13 mouse cellular contexts compared by ENCODE assay signal in the genomic region with DNA sequence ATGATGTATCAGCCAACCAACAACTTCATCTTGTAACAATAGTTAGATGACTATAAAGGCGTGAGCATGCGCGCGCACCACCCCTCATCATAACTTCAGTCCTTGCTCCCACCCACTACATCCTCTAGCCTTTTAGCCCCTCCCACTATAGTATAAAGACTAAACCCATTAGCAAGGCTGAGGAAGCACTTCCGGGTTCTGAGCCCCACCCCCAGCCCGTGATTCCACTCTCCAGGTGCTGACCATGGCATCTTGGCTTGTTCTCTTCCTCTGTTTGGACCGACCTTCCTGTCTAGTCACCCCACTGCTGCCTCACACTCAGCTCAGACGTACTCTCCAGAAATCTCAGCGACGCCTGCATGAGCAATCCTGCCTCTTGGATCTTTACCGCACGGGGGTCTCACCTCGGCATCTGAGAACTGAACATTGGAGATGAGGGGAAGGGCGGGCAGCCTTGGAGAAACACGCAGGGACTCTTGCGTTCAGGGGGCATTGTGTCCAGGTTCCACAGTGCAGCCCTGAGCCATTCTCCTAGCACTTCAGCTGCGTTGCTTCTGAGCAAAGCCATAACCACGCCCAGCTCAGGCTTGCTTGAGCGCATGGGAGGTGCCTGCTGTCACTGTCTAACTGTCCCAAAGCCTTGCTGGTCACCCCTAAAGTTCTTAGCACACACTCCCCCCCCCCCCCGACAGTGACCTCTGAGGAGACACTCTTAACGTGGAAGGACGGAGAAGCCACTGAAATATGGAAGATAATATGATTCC.
DNase-seq lines count a peak whose midpoint lies in the region; ATAC-seq lines count a peak whose summit lies in the region.
"Had no signal": no experiment of that assay in that cellular context is flagged by ENCODE, and none has a peak within 500 bp of the region (broad histone marks: within the 10 kb centered on the region; RNA-seq: fewer than 3 reads in every experiment).

No protein-coding gene starts in this region.

- H3K27ac ChIP-seq in heart, embryonic 15.5 days = no peak overlapping the region
- H3K27ac ChIP-seq in embryonic facial prominence, embryonic 15.5 days (replicated peaks) = no peak overlapping the region
- no peak overlapping the region for H3K27ac ChIP-seq in stomach, embryonic 14.5 days (ENCODE audit: low read length)

- no peak for ATAC-seq in heart, embryonic 15.5 days (replicated peaks; ENCODE audit: insufficient number of reproducible peaks, insufficient read depth, low FRiP score, low read depth)
- no peak for ATAC-seq in embryonic facial prominence, embryonic 15.5 days (ENCODE audit: insufficient number of reproducible peaks, low FRiP score, low TSS enrichment, low read depth)
- ATAC-seq in stomach, embryonic 14.5 days (ENCODE audit: insufficient number of reproducible peaks, insufficient read depth, low FRiP score, low read depth) = no peak
- ATAC-seq in frontal cortex, adult (ENCODE audit: low TSS enrichment) = no peak
- ATAC-seq: CD4-positive, CD25-positive, alpha-beta regulatory T cell, adult 4 months; forebrain, embryonic 16.5 days had no signal

- no peaks in the 10 kb centered on the region for H3K9me3 ChIP-seq in heart, embryonic 15.5 days (replicated peaks)
- 0 out of 2 replicates have a peak, but pooled peaks cover 7% of the 10 kb centered on the region for H3K9me3 ChIP-seq in embryonic facial prominence, embryonic 15.5 days (replicated peaks)
- H3K9me3 ChIP-seq in stomach, embryonic 14.5 days (ENCODE audit: control insufficient read depth, low read depth, low read length) = no peaks in the 10 kb centered on the region

- DNase-seq in heart, postnatal 36 days = no peak
- DNase-seq in lung, postnatal 10 days = peak; percentile 16
- no peak for DNase-seq in lung, postnatal 36 days
- DNase-seq in retina, postnatal 1 day = no peak
- DNase-seq: cerebellum, adult 8-10 months; kidney, postnatal 25 days; lung, postnatal 14 days had no signal

- WGBS in heart, embryonic 15.5 days = 69% methylated on average over 22 of the region's 22 CpGs
- 73% methylated on average over 22 of the region's 22 CpGs for WGBS in embryonic facial prominence, embryonic 15.5 days
- 66% methylated on average over 22 of the region's 22 CpGs for WGBS in stomach, embryonic 14.5 days

- peak overlapping the region; percentile 52 for H3K4me2 ChIP-seq in heart, embryonic 15.5 days
- H3K4me2 ChIP-seq in embryonic facial prominence, embryonic 15.5 days (replicated peaks) = 0 out of 2 replicates have a peak overlapping the region, but pooled peaks have one; percentile 6
- H3K4me2 ChIP-seq in stomach, embryonic 14.5 days (replicated peaks; ENCODE audit: low read depth, low read length) = peak overlapping the region; percentile 25; the same call in 1 of the 2 replicates

- intact Hi-C loops in heart, postnatal 36 days (cut with DNase I) = no loop called here

- H3K27me3 ChIP-seq in heart, embryonic 15.5 days = no peaks in the 10 kb centered on the region
- H3K27me3 ChIP-seq in embryonic facial prominence, embryonic 15.5 days = no peaks in the 10 kb centered on the region
- H3K27me3 ChIP-seq in stomach, embryonic 14.5 days (ENCODE audit: control insufficient read depth, insufficient read depth, low read length) = no peaks in the 10 kb centered on the region

- H3K36me3 ChIP-seq in heart, embryonic 15.5 days = no peaks in the 10 kb centered on the region
- H3K36me3 ChIP-seq in embryonic facial prominence, embryonic 15.5 days = no peaks in the 10 kb centered on the region
- no peaks in the 10 kb centered on the region for H3K36me3 ChIP-seq in stomach, embryonic 14.5 days (ENCODE audit: control insufficient read depth, insufficient read depth, low read length)

- no peak overlapping the region for H3K9ac ChIP-seq in heart, embryonic 15.5 days
- no peak overlapping the region for H3K9ac ChIP-seq in embryonic facial prominence, embryonic 15.5 days
- H3K9ac ChIP-seq in stomach, embryonic 14.5 days (replicated peaks; ENCODE audit: low read depth, low read length) = no peak overlapping the region

- H3K4me3 ChIP-seq in heart, embryonic 15.5 days = peak overlapping the region; percentile 25
- H3K4me3 ChIP-seq in embryonic facial prominence, embryonic 15.5 days (replicated peaks) = no peak overlapping the region
- H3K4me3 ChIP-seq in stomach, embryonic 14.5 days (ENCODE audit: low read depth, low read length) = no peak overlapping the region

- no peaks in the 10 kb centered on the region for H3K4me1 ChIP-seq in heart, embryonic 15.5 days (replicated peaks)
- H3K4me1 ChIP-seq in embryonic facial prominence, embryonic 15.5 days = no peaks in the 10 kb centered on the region
- no peaks in the 10 kb centered on the region for H3K4me1 ChIP-seq in stomach, embryonic 14.5 days (ENCODE audit: control insufficient read depth, insufficient read depth, low read length)
